Mouse (Mus musculus) ovary, adult 2 months (tissue): ENCODE results near the gene Gm49378. TPM values are rescaled to one million over a fixed set of nuclear protein-coding genes. Genes with fewer than 3 reads are reported as not detected.

Source experiments
- polyA plus RNA-seq: library from polyadenylated mRNA; depleted of rRNA; stranded (reverse); fragments of >200 nt; gene quantifications from 2 replicates; pipeline ENCODE4 v1.2.3, GENCODE M21; 2012; rRNA removed

Gm49378 gene
- 26.7 and 33.9 TPM in 2 replicates for polyA plus RNA-seq

GRCm38 (mm10) chr14:55637795-55638194 is at the start of gene Gm49378:
Gene Gm49378 (minus strand): TSS chr14:55637895.

GRCm38 (mm10) chr14:55681160-55682117 is 43.7 kb upstream of the Gm49378 start, which contains the start of gene Tinf2:
Gene Tinf2 (minus strand): TSS chr14:55681820.

GRCm38 (mm10) chr14:55671833-55672740 is 34.4 kb upstream of the Gm49378 start, which contains the start of the genes Gmpr2 and Nedd8:
Gene Gmpr2 (plus strand): TSS chr14:55671941.
Gene Nedd8 (minus strand): TSS chr14:55672124.

GRCm38 (mm10) chr14:55659960-55660573 is 22.4 kb upstream of the Gm49378 start, which contains the start of gene Mdp1:
Gene Mdp1 (minus strand): TSS chr14:55660508.

GRCm38 (mm10) chr14:55649884-55650283 is 12.2 kb upstream of the Gm49378 start, which contains the start of gene Tssk4:
Gene Tssk4 (plus strand): TSS chr14:55650184.

GRCm38 (mm10) chr14:55643060-55643907 is 5.6 kb upstream of the Gm49378 start, which contains the start of gene Tm9sf1:
Gene Tm9sf1 (minus strand): TSS chr14:55643806.

GRCm38 (mm10) chr14:55635523-55636007 is 2.1 kb downstream of the Gm49378 start, which contains the start of gene Ipo4:
Gene Ipo4 (minus strand): TSS chr14:55635957.

GRCm38 (mm10) chr14:55617822-55618221 is 19.9 kb downstream of the Gm49378 start, which contains the start of gene Rec8:
Gene Rec8 (plus strand): TSS chr14:55618037.

GRCm38 (mm10) chr14:55603271-55603632 is 34.4 kb downstream of the Gm49378 start, which contains the start of gene Irf9:
Gene Irf9 (plus strand): TSS chr14:55603571.

GRCm38 (mm10) chr14:55591331-55591891 is 46.3 kb downstream of the Gm49378 start, which contains the start of gene Rnf31:
Gene Rnf31 (plus strand): TSS chr14:55591708.

GRCm38 (mm10) chr14:55590748-55591330 is 46.9 kb downstream of the Gm49378 start, which contains the start of gene Psme2:
Gene Psme2 (minus strand): TSS chr14:55591113.

GRCm38 (mm10) chr14:55584702-55585565 is 52.8 kb downstream of the Gm49378 start, which contains the start of gene Emc9:
Gene Emc9 (minus strand): TSS chr14:55585302.

Other genes with a start within 250 kb of the Gm49378 start
- gene Dhrs4, start 159.1 kb downstream of the Gm49378 start, polyA plus RNA-seq, result 33.2 and 44.9 TPM in 2 replicates
- gene Carmil3, start 147.2 kb downstream of the Gm49378 start, polyA plus RNA-seq, result 30.9 and 45.4 TPM in 2 replicates
- 0.11 and 0.29 TPM in 2 replicates for gene Cpne6, start 127.5 kb downstream of the Gm49378 start, polyA plus RNA-seq
- gene Nrl, start 112.9 kb downstream of the Gm49378 start, polyA plus RNA-seq, result 0.25 and 0.51 TPM in 2 replicates
- gene Pck2, start 97.6 kb downstream of the Gm49378 start, polyA plus RNA-seq, result 114 and 117 TPM in 2 replicates
- gene Dcaf11, start 77.9 kb downstream of the Gm49378 start, polyA plus RNA-seq, result 107 and 112 TPM in 2 replicates
- gene A730061H03Rik, start 77.5 kb downstream of the Gm49378 start, polyA plus RNA-seq, result 1.3 and 2.9 TPM in 2 replicates
- 1.9 and 2.0 TPM in 2 replicates for gene Fitm1, start 62.3 kb downstream of the Gm49378 start, polyA plus RNA-seq
- gene Psme1, start 59.8 kb downstream of the Gm49378 start, polyA plus RNA-seq, result 58.3 and 96.0 TPM in 2 replicates
- 19.9 and 28.3 TPM in 2 replicates for gene Emc9, start 52.6 kb downstream of the Gm49378 start, polyA plus RNA-seq
- 46.8 and 51.0 TPM in 2 replicates for gene Psme2, start 46.8 kb downstream of the Gm49378 start, polyA plus RNA-seq
- 42.3 and 49.7 TPM in 2 replicates for gene Rnf31, start 46.2 kb downstream of the Gm49378 start, polyA plus RNA-seq
- 65.1 and 79.5 TPM in 2 replicates for gene Irf9, start 34.3 kb downstream of the Gm49378 start, polyA plus RNA-seq
- gene Rec8, start 19.9 kb downstream of the Gm49378 start, polyA plus RNA-seq, result 6.2 and 9.8 TPM in 2 replicates
- gene Ipo4, start 1.9 kb downstream of the Gm49378 start, polyA plus RNA-seq, result 164 and 192 TPM in 2 replicates
- gene Tm9sf1, start 5.9 kb upstream of the Gm49378 start, polyA plus RNA-seq, result 122 and 137 TPM in 2 replicates
- 0.90 and 1.4 TPM in 2 replicates for gene Tssk4, start 12.3 kb upstream of the Gm49378 start, polyA plus RNA-seq
- gene Mdp1, start 22.6 kb upstream of the Gm49378 start, polyA plus RNA-seq, result 16.1 and 21.4 TPM in 2 replicates
- 13.6 and 17.9 TPM in 2 replicates for gene Gmpr2, start 34.0 kb upstream of the Gm49378 start, polyA plus RNA-seq
- 199 and 293 TPM in 2 replicates for gene Nedd8, start 34.2 kb upstream of the Gm49378 start, polyA plus RNA-seq
- gene Tinf2, start 43.9 kb upstream of the Gm49378 start, polyA plus RNA-seq, result 10.7 and 14.9 TPM in 2 replicates
- 1.5 and 1.9 TPM in 2 replicates for gene Tgm1, start 76.0 kb upstream of the Gm49378 start, polyA plus RNA-seq
- 47.9 and 58.1 TPM in 2 replicates for gene Rabggta, start 84.4 kb upstream of the Gm49378 start, polyA plus RNA-seq
- 42.0 and 65.0 TPM in 2 replicates for gene Dhrs1, start 107.8 kb upstream of the Gm49378 start, polyA plus RNA-seq
- 14.0 and 19.1 TPM in 2 replicates for gene Nop9, start 107.8 kb upstream of the Gm49378 start, polyA plus RNA-seq
- gene Cideb, start 120.6 kb upstream of the Gm49378 start, polyA plus RNA-seq, result 1.9 TPM in 2 replicates
- 0.84 and 1.5 TPM in 2 replicates for gene Ltb4r2, start 123.5 kb upstream of the Gm49378 start, polyA plus RNA-seq
- 2.2 and 2.8 TPM in 2 replicates for gene Ltb4r1, start 128.1 kb upstream of the Gm49378 start, polyA plus RNA-seq
- 16.8 and 28.3 TPM in 2 replicates for gene Adcy4, start 146.2 kb upstream of the Gm49378 start, polyA plus RNA-seq
- 9.8 and 12.0 TPM in 2 replicates for gene Ripk3, start 151.0 kb upstream of the Gm49378 start, polyA plus RNA-seq
- gene Nfatc4, start 185.2 kb upstream of the Gm49378 start, polyA plus RNA-seq, result 48.6 and 49.5 TPM in 2 replicates
- 16.1 and 17.4 TPM in 2 replicates for gene Nynrin, start 216.1 kb upstream of the Gm49378 start, polyA plus RNA-seq
- 0.63 and 0.67 TPM in 2 replicates for gene Cbln3, start 246.5 kb upstream of the Gm49378 start, polyA plus RNA-seq
- gene Khnyn, start 247.1 kb upstream of the Gm49378 start, polyA plus RNA-seq, result 21.0 and 21.5 TPM in 2 replicates